Mouse (Mus musculus) heart, postnatal 4 days (tissue): ENCODE results near the gene Adamtsl5. TPM values are rescaled to one million over a fixed set of nuclear protein-coding genes. Genes with fewer than 3 reads are reported as not detected.

Experiments
- DNase-seq: peaks from one replicate; pipeline ENCODE4 v3.0.0; 2021
- total RNA-seq, 2 experiments: library from RNA; stranded (reverse); gene quantifications; 2 replicates each; pipeline ENCODE4 v1.2.3; 2021

Adamtsl5 gene
- total RNA-seq: 10 to 100 TPM; 32.8 to 34.2 TPM

DNA sequence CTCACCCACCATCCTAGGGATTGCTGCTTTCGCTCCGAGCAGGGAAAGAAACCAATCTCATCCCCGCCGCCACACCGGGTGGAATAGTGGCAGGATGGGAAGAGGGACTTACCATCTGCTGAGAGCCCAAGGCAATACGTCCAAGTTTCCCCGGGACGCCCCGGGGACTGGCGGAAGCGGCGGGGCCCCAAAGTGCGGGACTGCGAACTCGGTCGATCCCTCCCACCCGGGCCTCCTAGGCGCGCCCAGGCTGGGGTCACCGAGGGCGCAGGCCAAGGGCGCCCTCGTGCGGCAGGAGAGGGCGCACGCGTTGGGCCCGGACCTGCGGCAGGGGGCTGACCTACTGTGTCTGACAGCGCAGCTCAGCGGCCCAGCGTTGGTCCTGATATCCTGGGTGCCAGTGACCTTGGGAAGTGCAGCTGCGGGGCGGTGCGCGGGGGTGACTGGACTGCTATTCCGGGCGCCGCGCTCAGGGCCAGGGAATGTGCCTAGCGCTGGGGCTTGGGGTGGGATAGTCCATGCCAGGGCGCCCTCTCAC is at the start of gene Adamtsl5:
TSS of gene Adamtsl5 (minus strand) at position 169 of the 538 bp plus-strand sequence.
- peak; percentile 83 for DNase-seq

DNA sequence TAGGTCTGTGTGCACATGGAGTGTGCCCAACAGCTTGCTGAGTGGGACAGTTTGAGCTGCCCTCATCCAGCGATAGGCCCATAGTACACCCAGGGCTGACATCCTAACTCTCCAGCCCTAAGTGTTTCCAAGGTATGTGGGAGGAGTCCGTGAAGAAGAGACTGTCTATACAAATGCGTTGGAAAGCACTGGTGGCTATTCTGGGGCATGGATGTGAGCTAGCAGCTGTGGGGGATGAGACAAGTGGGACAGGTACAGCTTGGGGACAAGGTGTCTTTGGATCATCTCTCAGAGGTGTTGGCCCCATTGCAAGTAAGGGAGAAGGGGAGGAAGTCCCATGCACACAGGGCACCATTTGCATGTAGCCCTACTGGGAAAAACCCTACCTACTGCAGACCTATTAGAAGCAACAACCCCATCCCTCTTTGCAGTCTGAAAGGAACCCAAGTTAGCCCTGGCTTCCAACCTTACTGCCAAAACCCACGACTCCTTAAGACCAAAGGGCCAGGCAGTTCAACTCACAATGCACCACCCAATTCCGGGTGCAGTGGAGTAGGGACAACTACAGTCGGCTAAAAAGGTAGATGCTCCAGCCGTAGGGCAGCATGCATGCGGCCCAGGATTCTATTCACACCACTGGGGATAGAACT is 49.4 kb upstream of the Adamtsl5 start:
- DNase-seq: no peak

DNA sequence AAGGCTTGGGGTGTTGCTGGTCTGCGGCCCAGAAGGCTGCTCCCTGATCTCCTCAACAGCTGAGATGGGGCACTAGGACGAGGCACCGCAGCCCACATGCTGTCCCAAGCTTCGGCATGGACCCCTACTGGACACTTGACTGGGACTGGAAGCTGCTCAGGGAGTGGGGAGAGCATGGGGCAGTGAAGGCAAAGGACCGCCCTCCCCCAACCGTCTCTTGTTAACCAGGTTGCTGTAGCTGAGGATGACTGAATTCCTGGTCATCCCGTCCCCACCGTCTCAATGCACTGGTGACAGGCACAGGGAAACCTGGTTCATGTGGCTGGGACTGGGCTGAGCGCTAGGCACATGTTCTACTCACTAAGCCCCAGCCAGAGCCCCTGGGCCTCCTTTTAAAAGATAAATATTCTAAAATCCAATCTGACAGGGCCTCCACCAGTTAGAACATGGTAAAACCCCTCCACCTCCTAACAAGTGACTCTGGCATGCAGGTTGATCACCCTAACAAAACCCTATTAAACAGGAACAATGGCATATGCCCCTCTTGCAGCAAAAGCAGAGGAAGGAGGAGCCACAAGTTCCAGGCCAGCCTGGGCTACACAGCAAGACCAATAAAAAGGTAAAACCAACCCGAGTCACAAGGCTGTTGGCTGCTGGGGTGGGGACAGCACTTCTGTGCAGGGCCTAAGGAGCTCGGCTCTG is 48.8 kb upstream of the Adamtsl5 start:
- DNase-seq: no peak

GRCm38 (mm10) chr10:80395025-80395627 is 46.9 kb upstream of the Adamtsl5 start:
- no peak for DNase-seq

DNA sequence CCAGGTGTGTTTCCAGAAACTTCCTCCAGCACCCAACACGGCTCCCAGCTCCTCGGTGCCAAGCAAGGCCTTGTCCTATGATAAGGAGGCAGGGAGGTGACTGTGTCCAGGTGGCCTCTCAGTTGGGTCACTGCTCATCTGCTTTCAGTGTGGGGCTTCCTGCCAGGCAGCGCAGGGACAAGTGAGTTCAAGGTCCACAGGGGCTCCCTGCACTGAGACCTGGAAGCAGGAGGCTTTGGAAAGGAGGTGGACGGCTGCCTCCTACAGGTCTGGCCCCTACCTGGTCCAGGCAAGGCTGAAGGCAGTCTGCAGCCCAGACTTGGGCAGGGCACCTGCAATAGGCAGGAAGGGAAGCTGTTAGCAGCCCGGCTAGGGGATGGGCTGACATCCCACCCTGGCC is 44.5 kb upstream of the Adamtsl5 start:
- no peak for DNase-seq

GRCm38 (mm10) chr10:80390697-80391096 is 42.5 kb upstream of the Adamtsl5 start:
- DNase-seq: no peak

- no peak for DNase-seq
Observed at GRCm38 (mm10) chr10:80389185-80389708, 41.0 kb upstream of the Adamtsl5 start.

- no peak for DNase-seq
Observed at GRCm38 (mm10) chr10:80388731-80389130, 40.5 kb upstream of the Adamtsl5 start.

DNA sequence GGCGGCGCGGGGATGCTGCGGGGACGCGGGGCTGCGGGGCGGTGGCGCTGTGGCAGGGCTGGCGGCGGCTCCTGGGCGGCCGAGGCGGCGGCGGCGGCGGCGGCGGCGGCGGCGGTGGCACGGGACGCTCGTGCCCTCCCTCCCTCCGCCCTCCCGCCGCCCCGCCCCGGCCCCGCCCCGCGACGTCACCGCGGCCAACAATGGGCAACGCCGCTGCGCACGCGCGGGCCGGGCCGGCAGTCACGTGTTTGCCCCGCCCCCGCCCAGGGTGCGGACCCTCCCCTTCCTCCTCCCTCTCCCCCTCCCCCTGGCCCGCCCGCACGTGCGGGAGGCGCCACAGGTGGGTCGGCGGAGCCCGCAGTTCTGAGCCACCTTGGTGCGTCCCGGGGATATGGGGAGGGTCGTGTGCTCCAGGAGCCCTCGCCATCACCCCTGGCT is 39.3 kb upstream of the Adamtsl5 start, which contains the start of gene Mex3d:
TSS of gene Mex3d (minus strand) at position 138 of the 438 bp plus-strand sequence.
- peak; percentile 94 for DNase-seq

DNA sequence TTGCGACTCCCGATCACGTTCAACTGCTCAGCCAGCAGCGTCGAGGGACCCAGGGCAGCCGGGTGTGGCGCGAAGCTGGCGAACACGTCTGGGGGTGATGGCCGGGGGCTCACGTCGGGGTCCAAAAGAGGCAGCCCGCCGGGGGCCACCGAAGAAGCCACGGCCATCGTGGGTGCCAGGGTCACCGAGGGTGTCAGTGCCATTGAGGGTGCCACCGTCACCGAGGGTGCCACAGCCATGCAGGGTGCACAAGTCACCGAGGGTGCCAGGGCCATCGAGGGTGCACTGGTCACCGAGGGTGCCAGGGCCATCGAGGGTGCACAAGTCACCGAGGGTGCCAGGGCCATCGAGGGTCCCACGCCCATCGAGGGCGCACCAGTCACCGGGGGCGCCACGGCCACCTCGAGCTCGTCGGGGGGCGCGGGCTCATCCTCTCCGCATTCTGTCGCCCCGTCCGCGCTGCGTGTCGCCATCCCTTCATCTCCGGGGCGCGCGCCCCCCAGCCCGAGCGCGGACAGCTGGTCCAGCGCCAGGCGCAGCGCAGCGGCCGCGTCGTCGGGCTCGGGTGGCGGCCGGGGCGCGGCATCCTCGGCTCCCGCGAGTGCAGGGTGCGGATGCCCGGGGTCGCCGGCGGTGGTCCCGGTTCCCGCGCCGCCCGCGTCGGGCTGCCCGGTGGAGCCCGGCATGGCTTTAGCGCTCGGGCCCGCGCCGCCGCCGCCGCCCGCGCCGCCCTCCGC is 38.7 kb upstream of the Adamtsl5 start:
- DNase-seq: peak; percentile 50

GRCm38 (mm10) chr10:80385811-80386734 is 37.9 kb upstream of the Adamtsl5 start:
- DNase-seq: peak; percentile 71

DNA sequence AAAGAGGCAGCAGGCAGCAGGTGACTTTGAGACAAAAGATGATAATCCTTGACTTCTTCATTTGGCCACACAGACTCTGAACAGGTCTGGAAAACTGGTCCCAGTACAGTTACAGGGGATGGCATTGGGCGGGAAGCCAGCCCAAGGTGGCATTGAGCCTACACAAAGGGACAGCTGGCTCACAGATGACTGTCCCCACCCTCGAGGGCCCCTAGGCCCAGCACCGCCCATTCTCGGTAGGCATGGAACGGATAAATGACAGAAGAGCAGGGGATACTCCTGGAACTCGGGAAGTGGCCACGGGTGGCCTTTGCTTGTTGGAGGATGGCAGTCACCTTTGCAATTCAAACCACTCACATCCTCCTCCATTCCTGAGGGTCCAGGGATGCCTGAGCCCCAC is 37.1 kb upstream of the Adamtsl5 start:
- DNase-seq: no peak

DNA sequence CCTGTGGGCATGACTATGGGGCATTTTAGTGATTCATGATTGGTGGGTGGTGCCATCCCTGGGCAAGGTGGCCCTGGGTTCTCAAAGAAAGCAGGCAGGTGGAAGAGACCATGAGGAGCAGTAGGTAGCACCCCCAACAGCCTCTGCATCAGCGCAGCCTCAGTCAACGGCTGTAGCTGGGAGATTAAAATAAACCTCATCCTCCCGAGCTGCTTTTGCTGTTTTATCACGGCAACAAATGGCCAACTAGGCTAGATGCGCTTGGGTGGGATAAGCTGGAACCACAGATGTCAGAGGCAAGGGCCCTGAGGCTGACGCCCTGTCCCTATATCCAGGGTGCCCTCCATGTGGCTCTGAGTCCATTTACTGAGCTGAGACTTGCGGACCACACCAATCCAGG is 36.5 kb upstream of the Adamtsl5 start:
- DNase-seq: no peak

GRCm38 (mm10) chr10:80384115-80384639 is 36.0 kb upstream of the Adamtsl5 start:
- no peak for DNase-seq

- no peak for DNase-seq
Observed at GRCm38 (mm10) chr10:80383431-80383830, 35.2 kb upstream of the Adamtsl5 start.

- DNase-seq: no peak
Observed at GRCm38 (mm10) chr10:80382641-80383365, 34.6 kb upstream of the Adamtsl5 start.

GRCm38 (mm10) chr10:80377716-80378115 is 29.5 kb upstream of the Adamtsl5 start:
- DNase-seq: peak; percentile 59

DNA sequence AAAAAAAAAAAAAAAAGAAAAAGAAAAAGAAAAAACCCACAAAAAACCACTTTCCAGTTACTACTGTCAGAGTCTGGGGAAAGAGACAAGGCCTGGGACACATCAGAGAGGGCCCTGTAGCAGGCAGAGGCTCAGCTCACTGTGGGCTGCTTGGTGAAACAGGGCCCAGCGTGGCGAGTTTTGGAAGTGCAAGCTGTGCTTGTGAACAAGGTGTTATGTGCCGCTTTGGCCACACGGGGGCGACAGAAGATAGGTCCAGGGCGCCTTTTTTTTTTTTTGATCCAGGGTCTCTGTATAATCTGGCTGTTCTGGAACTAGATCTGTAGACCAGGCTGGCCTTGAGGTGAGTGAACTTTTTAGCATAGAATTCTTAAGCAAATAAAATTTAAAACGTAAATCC is 27.9 kb upstream of the Adamtsl5 start:
- peak; percentile 98 for DNase-seq

DNA sequence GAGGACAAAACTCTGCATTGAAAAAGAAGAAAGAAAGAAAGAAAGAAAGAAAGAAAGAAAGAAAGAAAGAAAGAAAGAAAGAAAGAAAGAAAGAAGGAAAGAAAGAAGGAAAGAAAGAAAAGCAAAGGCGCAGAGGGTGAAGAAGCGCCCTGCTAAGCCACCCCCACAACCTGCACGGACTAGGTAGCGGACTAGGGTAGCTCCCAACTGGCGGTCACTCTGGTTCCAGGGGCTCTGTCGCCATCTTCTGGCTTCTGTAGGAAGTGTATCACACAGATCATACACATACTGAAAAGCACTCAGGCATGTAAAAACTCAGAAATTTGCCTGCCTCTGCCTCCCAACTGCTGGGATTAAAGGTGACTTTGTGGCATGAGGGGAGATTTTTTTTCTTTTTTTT is 25.9 kb upstream of the Adamtsl5 start:
- peak; percentile 87 for DNase-seq

GRCm38 (mm10) chr10:80372706-80373105 is 24.5 kb upstream of the Adamtsl5 start:
- no peak for DNase-seq
